Mouse (Mus musculus): Measurements from ENCODE around the gene Trim29. TPM values are rescaled to one million over a fixed set of nuclear protein-coding genes. Genes with fewer than 3 reads are reported as not detected.

The Trim29 gene
- total RNA-seq, 1 experiment from 2014 or later, result 0.19 TPM

DNA sequence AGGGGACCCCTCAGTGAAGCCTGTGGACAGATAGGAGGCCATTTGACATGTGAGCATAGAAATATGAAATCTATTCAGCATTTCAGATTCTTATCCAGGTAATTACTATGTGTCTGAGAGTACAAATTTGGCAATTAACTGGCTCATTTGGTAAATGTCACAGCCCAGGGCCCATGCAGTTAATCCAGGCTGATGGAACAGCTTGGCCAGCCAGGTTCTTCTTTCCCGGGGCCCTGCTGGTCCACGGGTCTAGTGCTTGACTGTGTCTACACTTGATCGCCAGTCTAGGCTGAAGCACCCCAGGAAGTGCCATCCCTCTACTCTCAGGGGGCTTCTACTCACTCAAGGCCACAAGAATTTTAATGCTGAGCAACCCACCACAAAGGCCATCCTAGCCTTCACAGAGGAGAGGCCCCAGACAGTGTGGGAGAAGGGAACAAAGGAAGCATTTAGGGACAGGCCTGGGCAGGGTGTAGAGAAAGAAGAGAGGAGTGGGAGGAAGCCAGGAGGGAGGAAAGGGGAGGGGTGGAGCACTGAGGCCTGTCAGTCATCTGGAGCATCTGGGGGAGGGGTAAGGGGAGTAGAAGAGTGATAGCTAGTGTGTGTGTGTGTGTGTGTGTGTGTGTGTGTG lies 4.8 kb downstream of the Trim29 start:
- no peak for DNase-seq

DNA sequence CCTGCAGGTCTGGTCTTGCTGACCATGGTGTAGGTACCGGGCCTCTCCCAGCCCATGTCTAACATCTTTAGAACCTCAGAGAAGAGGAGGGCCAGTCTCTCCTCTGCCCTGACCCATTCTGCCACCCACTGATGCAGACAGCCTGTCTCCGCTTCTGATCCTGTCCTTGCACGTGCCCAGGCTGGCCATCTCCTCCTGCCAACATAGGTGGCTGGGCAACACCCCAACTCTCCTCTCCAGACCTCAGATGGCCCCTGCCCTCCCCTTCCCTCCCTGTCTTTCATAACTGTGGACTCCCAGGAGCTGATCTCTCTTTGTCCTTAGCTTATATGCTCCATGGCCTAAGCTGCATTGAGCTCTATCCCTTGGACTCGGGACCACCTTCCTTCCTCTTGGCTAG lies 5.8 kb downstream of the Trim29 start:
- DNase-seq, result no peak

DNA sequence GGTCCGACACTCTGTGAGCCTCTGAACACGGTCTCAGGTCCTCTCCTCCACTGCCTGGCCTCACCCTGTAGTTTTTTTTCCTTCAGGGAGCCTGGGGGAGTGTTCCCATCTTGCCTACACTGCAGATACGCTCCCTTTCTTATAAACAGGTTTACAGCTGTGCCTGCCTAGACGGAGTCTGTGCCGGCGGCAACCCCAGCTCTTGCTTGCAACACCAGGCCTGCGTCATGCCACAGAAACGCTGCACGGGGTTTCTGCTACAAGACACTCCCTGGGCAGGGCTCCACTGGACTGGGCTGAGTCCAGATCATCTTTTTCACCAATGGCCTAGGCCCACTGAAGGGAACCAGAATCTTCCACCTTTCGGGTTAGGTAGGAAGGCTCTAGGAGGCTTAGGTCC lies 8.0 kb downstream of the Trim29 start:
- DNase-seq, result no peak

DNA sequence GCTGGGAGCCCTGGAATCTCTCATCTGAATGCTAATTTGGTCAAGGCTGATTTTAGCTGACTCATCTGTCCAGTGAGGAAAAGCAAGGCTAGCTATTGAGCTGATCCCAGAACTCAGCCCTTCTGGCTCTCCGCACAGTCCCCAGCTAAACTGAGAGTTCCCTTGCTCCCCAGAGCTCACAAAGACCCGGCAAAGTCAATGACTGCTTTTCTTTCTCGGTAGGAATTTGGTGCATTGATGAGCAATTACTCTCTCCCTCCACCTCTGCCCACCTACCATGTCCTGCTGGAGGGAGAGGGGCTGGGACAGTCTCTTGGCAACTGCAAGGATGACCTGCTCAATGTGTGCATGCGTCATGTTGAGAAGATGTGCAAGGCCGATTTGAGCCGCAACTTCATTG lies 11.3 kb downstream of the Trim29 start:
- no peak for DNase-seq

DNA sequence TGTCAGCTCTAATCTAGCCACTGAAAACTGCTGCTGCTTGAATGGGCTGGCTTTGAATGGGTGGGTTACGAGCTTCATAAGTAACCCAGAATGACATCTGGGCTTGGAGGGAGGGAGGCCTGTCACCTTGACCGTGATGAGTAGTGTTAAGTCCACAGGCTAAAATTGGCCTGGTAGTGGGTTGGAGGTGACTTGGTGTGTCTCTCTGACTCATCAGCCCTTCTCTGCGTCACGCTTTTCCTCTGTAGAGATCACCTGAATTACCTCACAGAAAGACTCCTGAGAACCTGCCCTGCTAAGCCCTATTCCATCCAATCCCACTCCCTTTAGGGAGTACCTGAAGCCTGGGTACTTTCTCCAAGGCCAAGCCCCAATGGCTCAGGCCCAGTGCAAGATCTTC lies 12.0 kb downstream of the Trim29 start:
- no peak for DNase-seq

DNA sequence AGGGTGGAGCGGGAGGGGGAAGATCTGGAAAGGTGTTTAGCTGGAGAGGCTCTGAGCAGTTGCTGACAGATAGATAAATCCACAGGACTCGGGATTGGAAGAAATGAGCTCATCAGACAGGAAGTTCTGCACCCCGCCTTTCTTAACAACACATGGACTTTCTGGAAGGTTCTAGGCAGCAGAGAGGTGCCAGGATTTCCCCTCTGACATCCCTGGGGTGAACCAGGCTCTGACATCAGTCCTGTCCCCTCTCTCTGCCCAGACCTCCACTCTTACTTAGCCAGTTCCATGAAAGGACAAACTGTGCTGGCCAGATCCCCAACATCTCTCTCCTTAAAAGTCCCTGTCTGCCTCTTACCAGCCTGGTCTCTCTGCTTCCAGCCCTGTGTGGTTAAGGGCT lies 14.8 kb downstream of the Trim29 start:
- no peak for DNase-seq

DNA sequence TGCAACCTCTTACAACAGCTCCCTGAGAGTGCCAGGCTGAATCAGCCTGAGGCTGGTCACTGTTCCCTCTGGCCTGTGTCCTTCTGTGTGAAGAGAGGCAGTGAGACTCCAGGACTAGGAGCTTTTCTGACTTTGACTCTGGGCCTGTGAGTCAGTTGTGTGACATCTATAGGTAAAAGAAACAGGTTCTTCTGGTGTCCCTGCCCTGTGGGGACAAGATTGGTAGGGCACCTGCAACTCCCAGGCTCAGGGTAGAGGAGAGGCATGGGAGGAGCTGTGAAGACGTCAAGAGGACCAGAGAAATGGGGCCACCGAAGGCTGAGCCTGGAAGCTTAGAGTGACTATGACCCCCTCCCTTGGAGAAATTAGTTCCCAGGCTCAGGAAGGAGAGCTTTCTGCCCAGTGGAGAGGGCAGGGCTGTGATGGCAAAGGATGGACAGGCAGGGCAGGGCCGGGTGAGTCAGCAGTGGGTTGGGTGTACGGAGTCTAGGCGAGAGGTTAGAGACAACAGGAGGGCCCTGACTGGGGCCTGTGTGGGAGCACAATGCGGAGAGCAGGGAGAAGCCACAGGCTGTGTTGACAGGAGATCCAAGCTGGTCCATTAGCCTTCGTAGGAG lies 15.5 kb downstream of the Trim29 start:
- DNase-seq, result no peak

DNA sequence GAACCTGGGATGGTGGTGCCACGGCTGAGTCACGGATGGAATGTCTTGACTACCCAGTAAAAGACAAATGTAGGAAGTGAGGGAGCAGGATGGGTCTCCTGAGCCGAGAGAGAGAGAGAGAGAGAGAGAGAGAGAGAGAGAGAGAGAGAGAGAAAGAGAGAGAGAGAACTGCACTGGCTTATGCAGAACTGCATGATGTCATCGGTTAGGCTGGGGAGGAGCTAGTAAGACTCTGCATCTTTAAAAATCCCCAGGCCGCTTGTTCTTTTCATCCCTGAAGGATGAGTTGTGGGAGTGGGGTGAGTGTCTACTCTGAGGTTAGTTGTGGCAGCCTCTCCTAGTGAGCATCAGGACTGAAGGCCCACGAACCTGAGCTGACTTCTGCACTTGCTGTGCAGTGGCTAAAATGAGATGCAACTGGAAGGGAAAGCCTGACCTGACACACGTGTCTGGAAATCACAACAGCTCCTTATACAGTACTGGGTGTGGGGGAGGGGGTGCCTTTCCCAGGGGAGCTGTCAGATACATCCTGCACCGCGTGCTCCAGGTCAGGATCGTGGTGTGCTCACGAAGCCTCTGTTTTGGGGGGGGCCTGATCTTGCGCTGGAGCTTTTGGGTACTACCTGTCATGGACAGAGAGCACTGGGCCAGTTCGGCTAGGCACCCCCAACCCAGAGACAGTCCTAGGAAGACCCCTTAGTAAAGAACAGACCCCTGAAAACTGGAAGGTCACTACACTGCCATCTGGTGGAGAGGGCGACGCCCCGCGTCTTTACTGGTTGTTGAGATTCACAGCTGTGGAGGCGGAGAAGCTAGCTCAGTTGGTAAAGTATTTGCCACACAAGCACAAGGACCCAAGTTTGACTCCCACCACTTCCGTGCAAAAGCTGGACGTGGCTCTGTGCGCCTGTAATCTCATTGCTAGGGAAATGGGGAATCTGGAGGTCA lies 16.8 kb downstream of the Trim29 start:
- DNase-seq, result no peak

DNA sequence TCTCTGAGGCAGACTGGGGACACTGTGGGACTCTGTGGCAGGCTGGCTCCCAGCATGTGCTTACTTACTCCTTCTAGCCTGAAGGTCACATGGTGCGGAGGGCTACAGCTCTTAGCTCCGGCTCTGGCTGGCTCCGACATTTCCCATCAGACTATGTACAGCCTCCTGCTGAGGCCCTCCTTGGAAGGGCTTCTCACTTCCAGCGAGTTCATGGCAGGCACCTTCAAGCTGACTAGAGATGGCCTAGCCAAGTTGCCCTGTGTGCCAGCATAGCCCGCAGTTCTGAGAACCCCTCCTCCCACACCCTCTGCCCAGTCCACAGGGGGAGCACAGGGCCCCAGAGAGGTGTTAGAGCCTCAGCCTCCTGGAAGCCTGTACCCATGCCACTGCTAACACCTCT lies 19.8 kb downstream of the Trim29 start:
- DNase-seq, result no peak

DNA sequence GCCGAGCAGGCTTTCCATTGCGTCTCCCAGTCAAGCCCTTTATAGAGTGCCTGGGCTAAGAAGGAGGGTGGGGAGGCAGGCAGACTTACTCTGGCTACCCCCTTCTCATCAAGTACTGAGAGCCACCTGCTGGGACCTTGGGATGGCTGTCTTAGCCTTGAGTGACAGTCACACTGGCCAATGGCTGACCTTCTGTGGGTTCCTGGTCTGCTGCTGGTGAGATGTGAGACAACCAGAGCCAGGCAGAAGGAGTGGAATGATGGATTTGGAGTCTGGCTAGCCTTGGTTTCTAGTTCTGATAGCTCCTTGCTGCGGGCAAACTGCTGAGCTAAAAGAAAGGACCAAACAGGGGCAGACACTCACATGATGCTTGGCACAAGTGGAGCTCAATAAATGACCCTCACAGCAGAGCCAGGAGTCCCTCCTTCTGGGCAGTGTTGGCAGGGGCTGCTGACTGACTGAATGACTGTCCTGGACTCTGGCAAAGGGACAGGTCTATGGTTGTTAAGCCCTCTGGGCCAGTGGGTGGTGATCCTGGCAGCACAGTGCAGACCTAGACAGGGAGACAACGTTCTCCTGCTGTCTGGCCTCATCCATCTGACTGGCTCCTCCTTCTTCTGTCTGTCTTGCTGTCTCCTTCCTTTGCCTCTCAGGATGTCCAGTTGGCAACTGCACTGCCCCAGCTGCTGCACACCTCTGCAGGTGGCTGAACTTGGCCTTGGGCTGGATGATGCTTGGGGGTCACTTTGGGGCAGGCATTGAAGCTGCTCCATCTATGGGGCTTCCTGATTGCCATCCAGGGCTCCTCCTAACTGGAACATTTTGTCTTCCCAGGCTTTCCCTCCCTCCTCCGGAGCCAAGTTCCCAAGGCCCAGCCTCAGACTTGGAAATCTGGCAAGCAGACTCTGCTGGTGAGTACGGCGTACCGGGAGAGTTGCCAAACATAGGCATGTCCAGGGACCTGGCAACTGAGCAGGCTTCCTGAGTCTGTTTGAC lies 21.1 kb downstream of the Trim29 start:
- DNase-seq, result peak; percentile 77

DNA sequence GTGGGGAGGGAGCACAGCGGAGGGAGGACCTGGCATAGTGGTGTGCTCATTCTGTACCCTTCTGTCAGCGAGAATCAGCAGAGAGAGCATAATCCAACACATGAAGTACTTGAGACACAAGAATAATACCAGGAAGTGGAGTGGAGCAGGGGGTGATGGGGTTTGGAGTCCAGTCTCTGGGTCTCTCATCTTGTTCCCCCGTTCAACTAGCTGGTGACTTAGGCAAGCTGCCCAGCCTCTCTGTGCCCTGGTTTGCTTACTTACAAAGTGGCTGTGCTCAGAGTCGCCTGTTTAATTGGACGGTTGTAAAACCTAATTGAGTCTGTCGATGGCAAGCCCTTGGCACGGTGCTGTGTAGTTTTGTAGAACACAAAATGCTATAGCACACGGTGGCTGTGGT lies 23.8 kb downstream of the Trim29 start:
- DNase-seq, result no peak

DNA sequence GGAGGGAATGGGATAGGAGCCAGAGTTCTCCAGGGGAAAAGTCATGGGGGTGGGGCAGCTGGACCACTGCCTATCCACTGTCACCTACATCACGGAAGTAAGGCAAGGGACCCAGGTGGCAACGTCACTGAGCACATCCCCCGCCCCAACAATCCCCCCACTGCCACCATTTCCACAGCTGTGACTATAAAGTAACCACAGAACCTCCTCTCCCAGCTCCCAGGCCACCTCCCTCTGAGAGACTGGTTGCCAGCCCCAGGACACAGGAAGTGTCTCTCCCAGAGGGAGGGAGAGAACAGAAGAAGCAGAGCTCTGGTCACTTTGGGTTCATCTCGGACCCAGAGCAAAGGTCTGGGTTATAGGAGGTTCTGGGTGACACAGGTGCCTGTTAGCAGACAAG lies 27.0 kb downstream of the Trim29 start:
- no peak for DNase-seq

DNA sequence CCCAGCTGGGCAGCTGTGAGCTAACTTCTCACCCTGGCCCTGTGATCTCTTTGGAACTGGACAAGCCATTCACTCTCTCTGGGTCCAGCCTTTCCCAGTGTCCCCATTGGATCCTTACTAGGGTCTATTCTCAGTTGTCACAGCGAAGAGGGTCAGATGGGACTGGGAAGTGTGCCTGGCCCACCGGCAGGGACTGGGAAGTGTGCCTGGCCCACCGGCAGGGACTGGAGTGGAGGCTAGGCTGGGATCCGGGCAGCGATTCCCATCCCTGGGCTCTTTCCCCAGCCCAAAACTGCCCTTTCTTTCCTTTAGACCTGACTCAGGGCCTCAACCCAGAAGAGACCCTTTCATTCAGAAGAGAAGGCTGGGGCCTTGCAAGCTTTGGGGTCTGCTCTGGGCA lies 27.4 kb downstream of the Trim29 start:
- no peak for DNase-seq

DNA sequence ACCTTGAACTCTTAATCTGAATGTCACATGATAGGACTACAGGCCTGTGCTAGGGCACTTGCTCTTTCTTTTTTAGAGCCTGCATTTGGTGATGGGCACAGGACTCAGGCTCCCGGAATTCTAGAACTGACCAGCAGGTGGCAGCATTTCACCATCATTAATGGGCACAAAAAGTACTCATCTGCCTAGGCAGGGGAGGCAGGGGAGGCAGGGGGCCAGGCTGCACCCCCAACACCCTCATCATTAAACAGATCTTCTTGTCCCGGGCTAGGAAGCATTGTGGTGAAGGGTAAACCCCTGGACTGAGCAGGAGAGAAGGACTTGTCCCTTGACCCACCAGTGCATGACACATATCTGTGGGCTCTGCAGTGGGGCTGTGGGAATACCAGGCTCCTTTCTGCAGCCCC lies 29.0 kb downstream of the Trim29 start:
- DNase-seq, result peak; percentile 79

DNA sequence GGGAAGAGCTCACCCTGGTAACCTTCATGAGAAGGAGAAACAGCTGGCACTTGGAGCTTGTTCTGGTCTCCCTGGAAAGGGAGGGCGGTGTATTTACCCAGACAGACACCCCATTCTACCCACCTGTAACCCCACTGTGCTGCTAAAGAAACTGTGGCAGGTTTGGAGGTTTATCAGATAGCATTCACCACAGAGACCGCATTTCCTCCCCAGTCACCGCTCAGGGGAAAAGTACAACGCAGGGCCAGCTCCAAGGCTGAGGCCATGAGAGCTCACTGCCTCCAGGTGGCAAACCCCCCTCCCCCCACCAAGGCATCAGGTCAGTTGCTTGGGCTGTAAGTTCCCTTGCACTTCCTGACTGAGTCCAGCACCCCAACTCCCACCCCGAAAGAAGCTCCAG lies 39.4 kb downstream of the Trim29 start:
- DNase-seq, result no peak

DNA sequence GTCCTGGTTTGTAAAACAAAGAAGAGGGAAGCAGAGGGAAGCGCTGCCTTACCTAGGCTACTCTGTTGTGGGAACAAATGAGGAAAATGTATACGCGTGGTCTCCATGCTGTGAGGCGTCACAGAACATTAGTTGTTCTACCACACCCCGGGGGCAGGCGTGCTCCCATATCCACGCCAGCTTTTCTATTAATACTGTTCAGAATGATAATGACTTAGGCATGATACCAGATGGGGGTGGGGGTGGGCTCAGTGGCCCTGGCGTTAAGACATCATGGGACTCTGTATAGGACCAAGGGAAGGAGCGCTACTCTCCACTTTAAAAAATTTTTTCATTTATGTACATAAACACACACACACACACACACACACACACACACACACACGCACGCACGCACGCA lies 40.4 kb downstream of the Trim29 start:
- no peak for DNase-seq

DNA sequence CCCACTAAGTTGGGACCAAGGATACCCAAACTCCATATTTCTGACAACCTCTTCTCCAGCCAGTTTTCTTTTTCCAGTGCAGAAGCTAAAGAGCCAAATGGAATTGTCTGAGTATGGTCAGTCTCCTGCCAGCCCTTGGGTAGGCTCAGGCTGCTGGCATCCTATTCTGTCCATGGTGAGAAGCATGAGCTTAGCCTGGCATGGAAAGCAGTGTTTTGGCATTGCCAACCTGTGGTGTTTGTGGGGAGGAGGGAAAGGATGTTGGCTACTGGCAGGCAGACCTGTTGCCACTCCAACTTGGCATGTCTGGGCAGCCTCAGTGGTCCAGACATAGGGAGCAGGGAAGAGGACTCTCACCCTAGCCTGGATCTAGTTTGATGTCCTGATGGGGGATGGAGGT lies 46.4 kb downstream of the Trim29 start:
- DNase-seq, result no peak

DNA sequence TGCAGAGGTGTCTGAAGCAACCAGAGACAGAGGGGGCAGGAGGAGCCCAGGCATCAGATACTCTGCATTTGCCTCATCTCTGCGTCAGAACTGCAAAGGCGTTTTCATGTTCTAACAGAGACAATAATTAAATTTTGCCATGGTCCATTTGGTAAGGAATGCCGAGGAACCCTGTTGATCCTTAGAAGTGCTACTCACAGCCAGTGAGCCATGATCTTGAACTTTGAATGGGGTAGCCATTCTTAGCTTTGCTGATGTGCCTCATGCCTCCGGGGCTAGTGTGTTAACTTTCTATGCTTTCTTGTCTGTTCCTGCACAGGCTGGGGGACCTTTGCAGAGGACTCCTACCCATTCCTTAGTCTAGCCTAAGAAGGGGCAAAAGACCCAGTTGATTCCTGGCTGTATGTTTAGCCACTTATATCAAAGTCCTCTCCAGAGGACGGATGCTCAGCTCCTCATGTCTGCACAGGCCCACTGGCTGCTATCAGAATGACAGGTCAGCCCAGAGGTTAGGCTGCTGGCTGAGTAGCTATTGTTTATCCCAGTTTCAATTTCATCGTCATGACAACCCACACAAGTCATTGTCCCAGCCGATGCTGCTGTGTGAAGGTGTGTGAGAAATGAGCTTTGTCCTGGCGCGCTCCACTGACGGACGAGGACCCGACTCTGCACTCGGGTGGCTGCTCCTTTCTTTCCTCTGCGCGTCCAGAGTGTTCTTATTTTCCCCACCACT lies 48.1 kb downstream of the Trim29 start:
- no peak for DNase-seq

DNA sequence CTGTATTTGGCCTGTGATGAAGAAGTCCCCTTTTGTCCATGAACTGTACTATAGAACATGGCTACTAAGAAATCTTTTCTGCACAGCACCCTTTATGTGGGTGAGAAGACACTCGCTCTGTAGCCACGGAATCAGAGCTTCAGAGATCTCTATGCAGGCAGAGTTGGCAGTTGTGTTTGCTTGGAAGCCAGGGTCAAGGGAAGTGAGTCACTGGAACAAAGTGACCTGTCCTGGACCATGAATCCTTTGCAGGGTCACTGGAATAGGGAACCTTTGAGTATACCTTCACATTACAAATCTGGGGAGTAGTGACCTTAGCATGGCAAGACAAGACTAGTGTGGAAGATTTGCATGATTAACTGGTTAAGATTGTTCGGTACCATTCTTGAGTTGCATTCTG lies 58.1 kb downstream of the Trim29 start:
- no peak for DNase-seq

DNA sequence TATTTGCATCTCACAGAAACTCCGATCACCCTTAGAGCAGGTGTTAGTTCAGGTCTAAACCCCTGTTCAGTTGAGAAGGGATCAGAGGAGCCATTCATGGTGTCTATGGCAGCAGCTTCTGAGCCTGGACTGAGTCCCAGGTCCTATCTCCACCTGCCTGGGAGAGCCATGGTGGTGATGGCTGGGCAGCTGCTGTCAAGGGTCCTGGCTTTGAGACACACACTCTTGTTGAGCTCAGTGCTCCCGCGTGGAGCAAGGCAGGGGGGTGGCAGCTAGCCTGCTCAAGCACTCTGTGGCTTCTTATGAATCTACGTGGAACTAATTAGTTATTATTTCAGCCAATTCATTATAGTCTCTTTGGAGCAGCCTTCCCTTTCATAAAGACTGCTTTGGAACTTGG lies 73.2 kb downstream of the Trim29 start:
- no peak for DNase-seq

DNA sequence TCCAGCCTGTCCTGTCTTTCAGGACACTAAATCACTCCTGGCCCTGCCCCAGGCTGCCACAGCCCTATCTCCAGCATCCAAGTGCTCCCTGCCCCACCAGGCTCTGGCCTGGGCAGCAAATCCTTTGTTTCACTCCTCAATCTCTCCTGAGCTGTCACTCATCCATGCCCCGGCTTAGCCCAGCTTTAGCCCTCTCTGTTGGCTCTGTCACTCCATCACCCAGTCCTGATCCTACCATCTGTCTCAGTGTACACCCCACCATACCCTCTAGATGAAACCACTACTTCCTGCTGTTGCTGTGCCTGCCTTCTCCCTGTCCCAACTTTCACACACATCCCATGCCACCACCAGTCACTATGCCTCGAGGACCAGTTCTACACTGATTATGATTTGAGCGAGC lies 73.8 kb downstream of the Trim29 start:
- DNase-seq, result no peak
